Mouse (Mus musculus) liver, embryonic 13.5 days (tissue): ENCODE data around the gene Susd2. TPM values are rescaled to one million over a fixed set of nuclear protein-coding genes. Genes with fewer than 3 reads are reported as not detected.

ENCODE experiments used
- ATAC-seq: fragments of 200-750 bp; cut with Nextera tagmentation; 2 replicates; pipeline ENCODE4 v1.8.0; 2017; ENCODE audit warnings: low read depth, mild to moderate bottlenecking, moderate number of reproducible peaks, moderate library complexity
- DNase-seq: peaks from one replicate; pipeline ENCODE4 v3.0.0; 2022
- H3K27ac ChIP-seq: fragments of 300-500 bp; sonication (generic); 2 replicates; pipeline ENCODE4 v1.5.1; 2015; ENCODE audit warnings: moderate library complexity, mild to moderate bottlenecking, inconsistent platforms
- H3K27me3 ChIP-seq: fragments of 300-500 bp; sonication (generic); 2 replicates; pipeline ENCODE4 v1.6.1; 2015; ENCODE audit warnings: mild to moderate bottlenecking, inconsistent platforms
- H3K36me3 ChIP-seq: fragments of 300-500 bp; sonication (generic); 2 replicates; pipeline ENCODE4 v1.6.1; 2015; ENCODE audit warnings: mild to moderate bottlenecking, inconsistent platforms
- H3K4me1 ChIP-seq: fragments of 300-500 bp; sonication (generic); replicated peaks from 2 replicates; pipeline ENCODE4 v1.6.1; 2015; ENCODE audit warnings: inconsistent platforms
- H3K4me2 ChIP-seq: fragments of 300-500 bp; sonication (generic); 2 replicates; pipeline ENCODE4 v1.6.1; 2015; ENCODE audit warnings: inconsistent platforms, mild to moderate bottlenecking, moderate library complexity
- H3K4me3 ChIP-seq: fragments of 300-500 bp; sonication (generic); replicated peaks from 2 replicates; pipeline ENCODE4 v1.5.1; 2015; ENCODE audit warnings: mild to moderate bottlenecking, inconsistent platforms
- H3K9ac ChIP-seq: fragments of 300-500 bp; sonication (generic); 2 replicates; pipeline ENCODE4 v1.6.1; 2015; ENCODE audit warnings: mild to moderate bottlenecking, inconsistent platforms
- H3K9me3 ChIP-seq: fragments of 300-500 bp; sonication (generic); replicated peaks from 2 replicates; pipeline ENCODE4 v1.6.1; 2016; ENCODE audit warnings: inconsistent platforms
- WGBS: fragments of 180-500 bp; shearing (Covaris S2); methylation state at CpG from one replicate; pipeline ENCODE4 v1.1.7; 2015; ENCODE audit not compliant: insufficient replicate concordance; 5-methylcytosine and 5-hydroxymethylcytosine counted together
- polyA plus RNA-seq: library from polyadenylated mRNA; unstranded; fragments of >200 nt; fragmentation: Nextera tagmentation; extraction: Ambion mirVana; gene quantifications from 2 replicates; pipeline ENCODE4 v1.2.1, GENCODE M21; 2015

Gene Susd2
- polyA plus RNA-seq, 1 experiment from 2014 or later, result 1.0 TPM

GRCm38 (mm10) chr10:75620818-75621217 lies 23.0 kb downstream of the Susd2 start:
- no peaks in the 10 kb centered on the region for H3K27me3 ChIP-seq
- H3K4me2 ChIP-seq, result no peak overlapping the region
- H3K4me1 ChIP-seq, result no peaks in the 10 kb centered on the region
- H3K27ac ChIP-seq, result no peak overlapping the region
- ATAC-seq (no peak), DNase-seq (no peak)
- H3K4me3 ChIP-seq, result no peak overlapping the region
- 31% methylated on average over 3 of the region's 3 CpGs for WGBS
- no peaks in the 10 kb centered on the region for H3K36me3 ChIP-seq
- H3K9ac ChIP-seq, result no peak overlapping the region
- no peaks in the 10 kb centered on the region for H3K9me3 ChIP-seq

- H3K4me3 ChIP-seq, result no peak overlapping the region
- H3K9ac ChIP-seq, result no peak overlapping the region
- H3K27ac ChIP-seq, result no peak overlapping the region
- DNase-seq (no peak), ATAC-seq (no peak)
- no peaks in the 10 kb centered on the region for H3K9me3 ChIP-seq
- WGBS, result 46% methylated on average over 4 of the region's 4 CpGs
- H3K36me3 ChIP-seq, result no peaks in the 10 kb centered on the region
- no peaks in the 10 kb centered on the region for H3K4me1 ChIP-seq
- no peaks in the 10 kb centered on the region for H3K27me3 ChIP-seq
- no peak overlapping the region for H3K4me2 ChIP-seq
These were observed 27.8 kb downstream of the Susd2 start for GRCm38 (mm10) chr10:75616044-75616443.

GRCm38 (mm10) chr10:75610486-75610885 lies 33.3 kb downstream of the Susd2 start:
- no peaks in the 10 kb centered on the region for H3K9me3 ChIP-seq
- WGBS, result 51% methylated on average over 7 of the region's 7 CpGs
- DNase-seq, result no peak
- H3K4me2 ChIP-seq, result no peak overlapping the region
- H3K27me3 ChIP-seq, result no peaks in the 10 kb centered on the region
- no peak overlapping the region for H3K9ac ChIP-seq
- H3K4me1 ChIP-seq, result no peaks in the 10 kb centered on the region
- ATAC-seq, result no peak
- no peak overlapping the region for H3K4me3 ChIP-seq
- no peaks in the 10 kb centered on the region for H3K36me3 ChIP-seq
- no peak overlapping the region for H3K27ac ChIP-seq

- H3K36me3 ChIP-seq, result no peaks in the 10 kb centered on the region
These were observed 34.8 kb downstream of the Susd2 start for GRCm38 (mm10) chr10:75608975-75609374.

GRCm38 (mm10) chr10:75607253-75607652 lies 36.6 kb downstream of the Susd2 start:
- Histone ChIP-seq H3K36me3 (no peaks in the 10 kb centered on the region), H3K9ac (no peak overlapping the region), H3K4me1 (no peaks in the 10 kb centered on the region), H3K27me3 (no peaks in the 10 kb centered on the region), H3K4me3 (no peak overlapping the region), H3K27ac (no peak overlapping the region), H3K9me3 (no peaks in the 10 kb centered on the region), H3K4me2 (no peak overlapping the region)
- ATAC-seq (no peak), DNase-seq (no peak)
- WGBS, result 68% methylated on average over 4 of the region's 4 CpGs

More at GRCm38 (mm10) chr10:75608975-75609374, 34.8 kb downstream of the Susd2 start:
- H3K27ac ChIP-seq, result no peak overlapping the region
- H3K4me1 ChIP-seq, result no peaks in the 10 kb centered on the region
- no peaks in the 10 kb centered on the region for H3K9me3 ChIP-seq
- H3K4me2 ChIP-seq, result no peak overlapping the region
- DNase-seq (no peak), ATAC-seq (no peak)
- 70% methylated on average over 11 of the region's 11 CpGs for WGBS
- H3K27me3 ChIP-seq, result no peaks in the 10 kb centered on the region
- no peak overlapping the region for H3K4me3 ChIP-seq
- no peak overlapping the region for H3K9ac ChIP-seq

- H3K4me3 ChIP-seq, result no peak overlapping the region
- no peak overlapping the region for H3K9ac ChIP-seq
- DNase-seq (no peak), ATAC-seq (no peak)
- WGBS, result 30% methylated on average over 11 of the region's 11 CpGs
- H3K36me3 ChIP-seq, result no peaks in the 10 kb centered on the region
- H3K27me3 ChIP-seq, result no peaks in the 10 kb centered on the region
- no peak overlapping the region for H3K27ac ChIP-seq
- H3K4me1 ChIP-seq, result no peaks in the 10 kb centered on the region
- H3K9me3 ChIP-seq, result no peaks in the 10 kb centered on the region
- H3K4me2 ChIP-seq, result no peak overlapping the region
These were observed 38.5 kb downstream of the Susd2 start for GRCm38 (mm10) chr10:75605162-75605846.

- Histone ChIP-seq H3K9me3 (no peaks in the 10 kb centered on the region), H3K27me3 (no peaks in the 10 kb centered on the region), H3K4me1 (no peaks in the 10 kb centered on the region), H3K27ac (no peak overlapping the region), H3K4me2 (no peak overlapping the region), H3K4me3 (no peak overlapping the region), H3K36me3 (no peaks in the 10 kb centered on the region), H3K9ac (no peak overlapping the region)
- no peak for ATAC-seq
- WGBS, result 63% methylated on average over 7 of the region's 7 CpGs
- DNase-seq, result no peak
These were observed 43.5 kb downstream of the Susd2 start for GRCm38 (mm10) chr10:75600189-75600730.

GRCm38 (mm10) chr10:75595981-75596380 lies 47.8 kb downstream of the Susd2 start:
- no peaks in the 10 kb centered on the region for H3K36me3 ChIP-seq
- 0 out of 2 replicates have a peak, but pooled peaks cover 4% of the 10 kb centered on the region for H3K4me1 ChIP-seq
- no peak overlapping the region for H3K27ac ChIP-seq
- no peaks in the 10 kb centered on the region for H3K27me3 ChIP-seq
- H3K9me3 ChIP-seq, result no peaks in the 10 kb centered on the region
- WGBS, result 66% methylated on average over 8 of the region's 8 CpGs
- H3K4me3 ChIP-seq, result no peak overlapping the region
- DNase-seq (no peak), ATAC-seq (no peak)
- H3K9ac ChIP-seq, result no peak overlapping the region
- no peak overlapping the region for H3K4me2 ChIP-seq

GRCm38 (mm10) chr10:75592585-75592984 lies 51.2 kb downstream of the Susd2 start:
- Histone ChIP-seq H3K27me3 (no peaks in the 10 kb centered on the region), H3K9ac (no peak overlapping the region), H3K9me3 (no peaks in the 10 kb centered on the region), H3K4me1 (peaks cover 22% of the 10 kb centered on the region; the same call in 1 of the 2 replicates), H3K27ac (no peak overlapping the region), H3K36me3 (no peaks in the 10 kb centered on the region), H3K4me3 (no peak overlapping the region), H3K4me2 (no peak overlapping the region)
- DNase-seq (no peak), ATAC-seq (no peak)
- 62% methylated on average over 7 of the region's 7 CpGs for WGBS

GRCm38 (mm10) chr10:75591211-75591894 lies 52.5 kb downstream of the Susd2 start:
- no peak overlapping the region for H3K4me2 ChIP-seq
- H3K9me3 ChIP-seq, result no peaks in the 10 kb centered on the region
- WGBS, result 35% methylated on average over 12 of the region's 12 CpGs
- H3K27me3 ChIP-seq, result no peaks in the 10 kb centered on the region
- peak overlapping the region; percentile 1; the same call in 1 of the 2 replicates for H3K27ac ChIP-seq
- ATAC-seq (peak; percentile 55), DNase-seq (peak; percentile 20)
- no peaks in the 10 kb centered on the region for H3K36me3 ChIP-seq
- peaks cover 22% of the 10 kb centered on the region; the same call in 1 of the 2 replicates for H3K4me1 ChIP-seq
- H3K9ac ChIP-seq, result no peak overlapping the region
- no peak overlapping the region for H3K4me3 ChIP-seq

GRCm38 (mm10) chr10:75589651-75590050 lies 54.2 kb downstream of the Susd2 start:
- no peak overlapping the region for H3K4me3 ChIP-seq
- peaks cover 22% of the 10 kb centered on the region; the same call in 1 of the 2 replicates for H3K4me1 ChIP-seq
- ATAC-seq (no peak), DNase-seq (no peak)
- no peak overlapping the region for H3K27ac ChIP-seq
- H3K27me3 ChIP-seq, result peaks cover 5% of the 10 kb centered on the region
- 0 out of 2 replicates have a peak overlapping the region, but pooled peaks have one; percentile 1 for H3K4me2 ChIP-seq
- no peak overlapping the region for H3K9ac ChIP-seq
- WGBS, result 56% methylated on average over 16 of the region's 16 CpGs
- H3K9me3 ChIP-seq, result no peaks in the 10 kb centered on the region
- H3K36me3 ChIP-seq, result no peaks in the 10 kb centered on the region
